ENCODE assay signal across 13 mouse cellular contexts in genomic region chr14:22283722-22284121, GRCm38 (mm10).
DNase-seq lines count a peak whose midpoint lies in the region; ATAC-seq and TF ChIP-seq lines count a peak whose summit lies in the region.
"Had no signal": no experiment of that assay in that cellular context is flagged by ENCODE, and none has a peak within 500 bp of the region (broad histone marks: within the 10 kb centered on the region; RNA-seq: fewer than 3 reads in every experiment).

No protein-coding gene starts in this region.

- H3K79me2 ChIP-seq in heart, adult 2 months (replicated peaks; ENCODE audit: control insufficient read depth, insufficient read depth, low read length), result no peaks in the 10 kb centered on the region

- no peak overlapping the region for H3K27ac ChIP-seq in heart, adult 2 months
- H3K27ac ChIP-seq in lung, postnatal 0 days (ENCODE audit: low read length), result no peak overlapping the region
- H3K27ac ChIP-seq: heart, embryonic 15.5 days; left cerebral cortex, adult 2 months; midbrain, embryonic 12.5 days; stomach, embryonic 15.5 days had no signal

- no peaks in the 10 kb centered on the region; the same call in 1 of the 2 replicates for H3K4me1 ChIP-seq in heart, adult 2 months (ENCODE audit: control insufficient read depth, insufficient read depth, low read length)
- no peaks in the 10 kb centered on the region for H3K4me1 ChIP-seq in lung, postnatal 0 days (ENCODE audit: insufficient read depth, low read depth, low read length)
- H3K4me1 ChIP-seq: heart, embryonic 15.5 days had no signal

- no peak overlapping the region for H3K4me2 ChIP-seq in lung, postnatal 0 days (replicated peaks; ENCODE audit: low read depth, low read length)
- H3K4me2 ChIP-seq: heart, embryonic 15.5 days; midbrain, embryonic 12.5 days; stomach, embryonic 15.5 days had no signal

- H3K27me3 ChIP-seq in heart, adult 2 months (ENCODE audit: control insufficient read depth, insufficient read depth, low read length), result no peaks in the 10 kb centered on the region
- H3K27me3 ChIP-seq in lung, postnatal 0 days (replicated peaks; ENCODE audit: insufficient read depth, low read length), result no peaks in the 10 kb centered on the region
- H3K27me3 ChIP-seq: heart, embryonic 15.5 days; stomach, embryonic 15.5 days had no signal

- intact Hi-C loops in heart, adult 2 months (cut with DNase I), result no loop called here
- intact Hi-C loops in heart, postnatal 25 days (cut with DNase I), result no loop called here

- WGBS in heart, adult 2 months, result 95% methylated on average over 2 of the region's 2 CpGs
- 76% methylated on average over 2 of the region's 2 CpGs for WGBS in lung, postnatal 0 days

- H3K9ac ChIP-seq in heart, adult 2 months (ENCODE audit: low read depth, low read length), result no peak overlapping the region
- no peak overlapping the region for H3K9ac ChIP-seq in lung, postnatal 0 days (replicated peaks; ENCODE audit: low read depth)
- H3K9ac ChIP-seq: heart, embryonic 15.5 days; midbrain, embryonic 12.5 days; stomach, embryonic 15.5 days had no signal

- H3K4me3 ChIP-seq in heart, adult 2 months, result no peak overlapping the region
- no peak overlapping the region for H3K4me3 ChIP-seq in lung, postnatal 0 days (ENCODE audit: low read depth, low read length)
- H3K4me3 ChIP-seq: heart, embryonic 15.5 days; left cerebral cortex, adult 2 months; midbrain, embryonic 12.5 days; stomach, embryonic 15.5 days had no signal

- peak; percentile 26 for TF ChIP-seq CTCF in heart, adult 2 months (IDR thresholded peaks at IDR 0.05)
- peak; percentile 67 for TF ChIP-seq CTCF in lung, postnatal 0 days (IDR thresholded peaks at IDR 0.05)

- DNase-seq in heart, adult 2 months, result no peak
- DNase-seq in heart, postnatal 25 days (ENCODE audit: low spot score), result no peak
- DNase-seq in lung, postnatal 0 days (ENCODE audit: low spot score), result peak; percentile 12
- DNase-seq in lung, postnatal 25 days (ENCODE audit: low spot score), result no peak
- DNase-seq in embryo, embryonic 11 days, result peak; percentile 57
- DNase-seq in thymus, postnatal 14 days, result peak; percentile 49
- no peak for DNase-seq in layer of hippocampus, adult 9-11 months
- DNase-seq in cerebellum, adult 9-11 months, result no peak

- no peak for TF ChIP-seq EP300 in heart, adult 2 months (IDR thresholded peaks at IDR 0.05; ENCODE audit: insufficient read depth, low read depth, low read length)
- TF ChIP-seq EP300 in lung, postnatal 0 days (IDR thresholded peaks at IDR 0.05), result no peak

- no peak for ATAC-seq in lung, postnatal 0 days

- H3K9me3 ChIP-seq in lung, postnatal 0 days (ENCODE audit: low read length), result no peaks in the 10 kb centered on the region
- H3K9me3 ChIP-seq: heart, embryonic 15.5 days; midbrain, embryonic 12.5 days; stomach, embryonic 15.5 days had no signal

- no peak for TF ChIP-seq POLR2A in heart, adult 2 months (IDR thresholded peaks at IDR 0.05; ENCODE audit: insufficient read depth, low read depth, low read length)

- no peaks in the 10 kb centered on the region for H3K36me3 ChIP-seq in heart, adult 2 months (ENCODE audit: control insufficient read depth, insufficient read depth, low read length)
- H3K36me3 ChIP-seq in lung, postnatal 0 days (ENCODE audit: insufficient read depth, low read length), result no peaks in the 10 kb centered on the region
- H3K36me3 ChIP-seq: G1E; heart, embryonic 15.5 days; midbrain, embryonic 12.5 days; stomach, embryonic 15.5 days had no signal

Comparison
In these comparisons a context has a peak if more than half of its experiments do, and no peak if none do; other contexts are left out.
1. DNase-seq: peak in lung, postnatal 0 days (single experiment), embryo, embryonic 11 days (single experiment) and thymus, postnatal 14 days (single experiment); none in heart, adult 2 months (0 of 2), heart, postnatal 25 days (single experiment), lung, postnatal 25 days (single experiment), layer of hippocampus, adult 9-11 months (single experiment) and cerebellum, adult 9-11 months (single experiment).